Mouse (Mus musculus) heart, embryonic 16.5 days (tissue): ENCODE data around the gene Aldh8a1. TPM values are rescaled to one million over a fixed set of nuclear protein-coding genes. Genes with fewer than 3 reads are reported as not detected.

ENCODE experiments used
- ATAC-seq: fragments of 200-750 bp; cut with Nextera tagmentation; replicated peaks from 2 replicates; pipeline ENCODE4 v1.8.0; 2017; ENCODE audit warnings: moderate number of reproducible peaks; ENCODE audit not compliant: insufficient read depth, low FRiP score; ENCODE audit errors: extremely low read depth
- H3K27ac ChIP-seq: fragments of 300-500 bp; sonication (generic); 2 replicates; pipeline ENCODE4 v1.5.1; 2014; ENCODE audit warnings: mild to moderate bottlenecking, low read length, control low read depth, moderate library complexity
- H3K27me3 ChIP-seq: fragments of 300-500 bp; sonication (generic); 2 replicates; pipeline ENCODE4 v1.6.1; 2014; ENCODE audit warnings: low read length, mixed read lengths; ENCODE audit not compliant: control insufficient read depth, insufficient read depth
- H3K36me3 ChIP-seq: fragments of 300-500 bp; sonication (generic); 2 replicates; pipeline ENCODE4 v1.6.1; 2014; ENCODE audit not compliant: control insufficient read depth, insufficient read depth
- H3K4me1 ChIP-seq: fragments of 300-500 bp; sonication (generic); 2 replicates; pipeline ENCODE4 v1.6.1; 2014; ENCODE audit warnings: low read length, mixed read lengths; ENCODE audit not compliant: control insufficient read depth, insufficient read depth
- H3K4me2 ChIP-seq: fragments of 300-500 bp; sonication (generic); 2 replicates; pipeline ENCODE4 v1.6.1; 2014; ENCODE audit warnings: low read depth, mild to moderate bottlenecking, control low read depth, low read length
- H3K4me3 ChIP-seq: fragments of 300-500 bp; sonication (generic); 2 replicates; pipeline ENCODE4 v1.5.1; 2014; ENCODE audit warnings: mild to moderate bottlenecking, control low read depth, low read length
- H3K9ac ChIP-seq: fragments of 300-500 bp; sonication (generic); 2 replicates; pipeline ENCODE4 v1.6.1; 2014; ENCODE audit warnings: low read length, control low read depth
- H3K9me3 ChIP-seq: fragments of 300-500 bp; sonication (generic); replicated peaks from 2 replicates; pipeline ENCODE4 v1.6.1; 2016; ENCODE audit warnings: low read length; ENCODE audit not compliant: control insufficient read depth
- WGBS: fragments of 180-500 bp; shearing (Covaris S2); extraction: QIAGEN DNeasy Blood & Tissue Kit; methylation state at CpG from one replicate; pipeline ENCODE4 v1.1.7; 2014; 5-methylcytosine and 5-hydroxymethylcytosine counted together
- polyA plus RNA-seq: library from polyadenylated mRNA; unstranded; fragments of >200 nt; fragmentation: Nextera tagmentation; extraction: Ambion mirVana; gene quantifications from 2 replicates; pipeline ENCODE4 v1.2.1, GENCODE M21; 2015

Aldh8a1 gene
- polyA plus RNA-seq, 1 experiment from 2014 or later, result 0.05 TPM

DNA sequence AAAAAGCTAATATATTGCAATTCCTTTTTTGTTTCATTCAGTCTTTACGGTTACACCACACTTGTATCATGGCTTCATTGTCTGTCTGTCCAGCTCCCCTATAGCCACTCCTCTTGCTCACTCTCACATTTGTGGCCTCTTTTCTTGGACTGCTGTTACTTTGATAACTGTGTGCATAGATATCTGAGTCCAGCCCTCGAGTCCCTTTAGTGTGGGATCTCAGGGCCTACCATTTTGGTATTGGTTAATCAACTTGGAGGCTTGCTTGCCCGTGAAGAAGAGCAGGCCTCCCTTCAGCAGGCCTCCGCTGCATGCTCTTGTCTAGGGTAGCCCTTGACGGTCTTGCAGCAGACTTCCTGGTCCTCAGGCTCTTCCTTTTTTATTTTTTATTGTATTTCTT is 27.6 kb upstream of the Aldh8a1 start:
- H3K27me3 ChIP-seq, result no peaks in the 10 kb centered on the region
- H3K27ac ChIP-seq, result no peak overlapping the region
- no peak for ATAC-seq
- peaks cover 38% of the 10 kb centered on the region for H3K36me3 ChIP-seq
- H3K4me2 ChIP-seq, result no peak overlapping the region
- no peak overlapping the region for H3K9ac ChIP-seq
- no peaks in the 10 kb centered on the region for H3K4me1 ChIP-seq
- no peaks in the 10 kb centered on the region for H3K9me3 ChIP-seq
- H3K4me3 ChIP-seq, result no peak overlapping the region
- WGBS, result 90% methylated on average over 5 of the region's 5 CpGs

DNA sequence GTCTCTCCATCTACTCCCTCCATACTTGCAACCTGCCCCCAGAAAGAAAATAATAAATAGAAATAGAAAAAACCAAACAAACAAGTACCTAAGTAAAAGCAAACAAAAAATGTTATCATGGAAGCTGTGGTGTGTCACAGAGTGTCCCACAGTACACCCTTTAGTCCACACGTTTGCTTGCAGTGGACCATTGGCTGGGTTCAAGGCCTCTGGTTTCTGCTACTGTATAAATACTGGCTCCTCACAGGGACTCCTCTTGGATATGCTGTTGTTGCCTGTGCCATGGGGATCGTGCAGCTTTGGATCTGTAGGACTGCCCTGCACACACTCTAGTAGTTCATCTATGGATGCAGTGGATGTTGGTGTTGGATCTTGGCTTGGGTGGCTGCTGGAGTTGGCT is 27.1 kb upstream of the Aldh8a1 start:
- 94% methylated on average over 2 of the region's 2 CpGs for WGBS
- no peak for ATAC-seq
- Histone ChIP-seq H3K4me3 (no peak overlapping the region), H3K36me3 (peaks cover 42% of the 10 kb centered on the region), H3K27ac (no peak overlapping the region), H3K9me3 (no peaks in the 10 kb centered on the region), H3K27me3 (no peaks in the 10 kb centered on the region), H3K4me1 (no peaks in the 10 kb centered on the region), H3K9ac (no peak overlapping the region), H3K4me2 (no peak overlapping the region)

DNA sequence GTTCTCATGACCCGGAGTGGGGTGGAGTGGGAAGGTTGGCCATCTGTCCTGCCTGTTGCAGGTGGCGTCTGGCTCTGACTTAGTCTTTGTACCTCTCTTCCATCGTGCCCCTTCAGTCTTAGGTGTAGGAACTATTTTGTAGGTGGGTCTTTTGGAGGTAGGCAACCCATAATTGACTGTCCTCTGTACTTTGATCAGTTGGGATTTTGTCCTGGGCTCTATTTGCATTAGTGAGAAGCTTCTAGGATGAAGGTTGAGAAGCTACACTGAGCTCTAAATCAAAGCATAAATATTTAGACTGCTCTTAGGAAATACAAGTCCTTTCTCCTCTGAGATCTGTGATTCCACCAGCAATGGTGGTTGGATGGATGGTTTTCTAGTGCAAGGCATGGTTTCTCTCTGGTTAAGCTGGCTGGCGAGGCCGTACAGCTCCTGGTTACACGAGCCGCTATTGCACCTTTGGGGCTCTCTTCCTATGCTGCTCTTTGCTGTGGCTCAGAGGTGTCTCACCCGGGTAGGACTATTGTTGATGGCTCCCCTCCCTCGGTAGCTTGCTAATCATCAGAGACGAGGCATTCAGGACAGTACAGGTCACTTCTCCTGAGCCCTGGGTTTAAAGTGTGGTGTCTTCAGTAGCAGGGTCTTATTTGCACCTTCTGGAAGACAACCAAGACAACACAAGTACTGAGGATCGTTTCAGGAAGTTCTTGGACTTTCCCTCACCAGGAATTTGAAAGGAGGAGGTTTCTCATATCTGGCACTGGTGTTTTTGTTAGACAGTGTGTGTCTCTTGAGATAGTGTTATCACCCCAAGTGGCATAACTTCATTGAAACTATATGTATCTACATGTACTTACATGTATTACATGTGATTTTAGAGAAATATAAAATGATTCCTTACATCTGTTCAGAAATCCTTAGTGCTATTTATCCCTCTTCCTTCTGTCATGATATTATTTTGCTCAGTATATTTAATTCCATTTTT is 26.3 kb upstream of the Aldh8a1 start:
- no peaks in the 10 kb centered on the region for H3K27me3 ChIP-seq
- no peak for ATAC-seq
- H3K4me2 ChIP-seq, result no peak overlapping the region
- 85% methylated on average over 11 of the region's 11 CpGs for WGBS
- no peak overlapping the region for H3K9ac ChIP-seq
- no peak overlapping the region for H3K4me3 ChIP-seq
- H3K36me3 ChIP-seq, result peaks cover 34% of the 10 kb centered on the region
- no peaks in the 10 kb centered on the region for H3K4me1 ChIP-seq
- no peaks in the 10 kb centered on the region for H3K9me3 ChIP-seq
- H3K27ac ChIP-seq, result no peak overlapping the region

DNA sequence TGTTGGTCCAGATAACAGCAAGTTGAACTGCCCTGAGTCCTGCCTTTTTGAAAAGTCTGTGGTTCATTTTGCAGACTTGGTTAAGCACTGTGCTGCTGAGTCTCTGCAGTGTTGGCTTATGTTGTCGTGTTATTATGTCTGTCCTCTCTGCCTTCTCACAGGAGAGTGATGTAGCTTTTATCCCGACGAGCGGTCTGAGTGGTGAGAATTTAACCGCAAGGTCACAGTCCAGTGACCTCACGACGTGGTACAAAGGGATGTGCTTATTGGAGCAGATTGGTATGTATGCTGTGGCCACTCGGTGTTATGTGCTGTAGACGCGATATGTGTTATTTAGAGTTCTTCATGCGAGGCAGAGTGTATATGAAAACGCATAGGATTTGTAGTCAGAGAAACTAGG is 25.3 kb upstream of the Aldh8a1 start:
- no peak overlapping the region for H3K4me3 ChIP-seq
- no peak overlapping the region for H3K4me2 ChIP-seq
- H3K4me1 ChIP-seq, result no peaks in the 10 kb centered on the region
- H3K27me3 ChIP-seq, result no peaks in the 10 kb centered on the region
- ATAC-seq, result no peak
- H3K27ac ChIP-seq, result no peak overlapping the region
- H3K9me3 ChIP-seq, result no peaks in the 10 kb centered on the region
- 85% methylated on average over 12 of the region's 12 CpGs for WGBS
- no peak overlapping the region for H3K9ac ChIP-seq
- H3K36me3 ChIP-seq, result peaks cover 33% of the 10 kb centered on the region

DNA sequence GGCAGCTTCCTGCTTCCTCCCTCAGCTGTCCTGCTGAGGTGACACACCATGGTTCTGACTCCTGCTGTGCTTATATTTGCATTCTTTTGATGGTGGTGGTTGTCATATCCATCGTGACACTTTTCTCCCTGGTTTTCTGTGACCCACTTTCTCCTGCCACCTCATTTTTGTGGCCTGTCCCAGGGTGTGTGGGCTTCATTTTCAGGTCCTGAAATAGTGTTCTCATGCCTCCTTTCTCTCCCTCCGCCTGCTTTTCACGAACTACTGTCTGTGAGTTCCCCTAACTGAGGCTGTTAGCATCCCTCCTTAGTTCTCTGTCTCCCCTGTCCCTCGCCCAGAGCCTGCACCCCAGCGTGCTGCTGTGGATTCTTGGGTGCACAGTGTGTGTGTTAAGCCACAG is 23.2 kb upstream of the Aldh8a1 start:
- ATAC-seq, result no peak
- Histone ChIP-seq H3K4me3 (no peak overlapping the region), H3K9ac (no peak overlapping the region), H3K27ac (no peak overlapping the region), H3K9me3 (no peaks in the 10 kb centered on the region), H3K4me2 (no peak overlapping the region), H3K4me1 (no peaks in the 10 kb centered on the region), H3K36me3 (peaks cover 33% of the 10 kb centered on the region), H3K27me3 (no peaks in the 10 kb centered on the region)
- WGBS, result 65% methylated on average over 5 of the region's 5 CpGs

DNA sequence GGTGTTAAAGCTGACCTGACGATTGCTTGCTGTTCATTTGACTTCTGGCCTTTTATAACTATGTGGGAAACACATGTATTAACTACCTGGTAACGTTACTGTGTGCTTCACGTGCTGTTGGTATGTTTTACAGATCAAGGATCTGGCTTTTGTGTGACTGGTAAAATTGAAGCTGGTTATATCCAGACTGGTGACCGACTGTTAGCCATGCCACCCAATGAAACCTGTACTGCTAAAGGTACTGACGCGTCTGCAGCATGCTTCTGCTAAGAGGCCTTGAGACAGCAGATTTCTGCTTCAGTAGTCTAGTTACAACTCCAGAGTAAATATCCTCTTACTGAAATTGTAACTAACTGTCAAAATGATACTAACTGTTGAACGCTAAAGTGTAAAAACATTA is 22.6 kb upstream of the Aldh8a1 start:
- H3K9ac ChIP-seq, result no peak overlapping the region
- no peaks in the 10 kb centered on the region for H3K9me3 ChIP-seq
- H3K27me3 ChIP-seq, result no peaks in the 10 kb centered on the region
- H3K4me3 ChIP-seq, result no peak overlapping the region
- no peak overlapping the region for H3K27ac ChIP-seq
- no peak for ATAC-seq
- WGBS, result 91% methylated on average over 7 of the region's 7 CpGs
- no peaks in the 10 kb centered on the region for H3K4me1 ChIP-seq
- H3K4me2 ChIP-seq, result no peak overlapping the region
- peaks cover 36% of the 10 kb centered on the region for H3K36me3 ChIP-seq

DNA sequence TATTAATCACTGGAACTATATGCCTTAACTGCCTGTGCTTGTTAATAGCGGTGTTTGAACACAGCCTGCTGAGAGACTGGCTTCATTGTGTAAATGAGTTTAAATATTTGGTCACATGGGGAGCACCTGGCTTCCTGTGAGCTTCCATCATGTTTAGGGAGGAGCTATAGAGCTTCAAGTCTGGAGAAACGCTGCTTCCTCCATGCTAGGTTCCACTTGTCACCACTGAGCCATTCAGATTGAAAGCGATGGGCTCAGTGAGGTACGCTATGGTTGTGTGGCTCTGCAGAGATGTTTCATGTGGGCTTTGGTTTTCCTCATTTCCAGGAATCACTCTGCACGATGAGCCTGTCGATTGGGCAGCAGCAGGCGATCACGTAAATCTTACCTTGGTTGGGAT is 19.1 kb upstream of the Aldh8a1 start:
- Histone ChIP-seq H3K4me2 (no peak overlapping the region), H3K4me1 (no peaks in the 10 kb centered on the region), H3K27ac (no peak overlapping the region), H3K9ac (no peak overlapping the region), H3K27me3 (no peaks in the 10 kb centered on the region), H3K4me3 (no peak overlapping the region), H3K9me3 (no peaks in the 10 kb centered on the region), H3K36me3 (peaks cover 18% of the 10 kb centered on the region)
- WGBS, result 86% methylated on average over 8 of the region's 8 CpGs
- no peak for ATAC-seq

DNA sequence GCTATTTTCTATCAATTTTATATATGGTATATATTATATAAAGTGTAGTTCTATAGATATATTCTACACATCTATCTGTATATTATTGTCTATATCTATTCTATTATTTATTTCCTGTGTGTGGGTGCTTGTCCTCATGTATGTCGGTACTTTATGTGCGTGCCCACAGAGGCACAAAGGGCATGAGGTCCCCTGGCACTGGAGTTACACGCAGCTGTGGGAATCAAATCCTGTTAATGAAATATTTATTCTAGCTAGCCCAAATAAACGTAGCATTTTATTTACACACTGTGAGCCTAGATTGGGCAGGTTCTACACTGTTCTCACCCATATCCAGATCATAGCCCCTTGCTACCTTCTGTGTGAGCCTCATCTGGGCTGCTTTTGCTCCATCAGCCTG is 18.0 kb upstream of the Aldh8a1 start:
- H3K36me3 ChIP-seq, result peaks cover 18% of the 10 kb centered on the region; the same call in 1 of the 2 replicates
- ATAC-seq, result no peak
- no peaks in the 10 kb centered on the region for H3K4me1 ChIP-seq
- H3K4me3 ChIP-seq, result no peak overlapping the region
- no peak overlapping the region for H3K9ac ChIP-seq
- H3K4me2 ChIP-seq, result no peak overlapping the region
- no peaks in the 10 kb centered on the region for H3K9me3 ChIP-seq
- WGBS, result 90% methylated on average over 4 of the region's 4 CpGs
- H3K27ac ChIP-seq, result no peak overlapping the region
- H3K27me3 ChIP-seq, result no peaks in the 10 kb centered on the region

DNA sequence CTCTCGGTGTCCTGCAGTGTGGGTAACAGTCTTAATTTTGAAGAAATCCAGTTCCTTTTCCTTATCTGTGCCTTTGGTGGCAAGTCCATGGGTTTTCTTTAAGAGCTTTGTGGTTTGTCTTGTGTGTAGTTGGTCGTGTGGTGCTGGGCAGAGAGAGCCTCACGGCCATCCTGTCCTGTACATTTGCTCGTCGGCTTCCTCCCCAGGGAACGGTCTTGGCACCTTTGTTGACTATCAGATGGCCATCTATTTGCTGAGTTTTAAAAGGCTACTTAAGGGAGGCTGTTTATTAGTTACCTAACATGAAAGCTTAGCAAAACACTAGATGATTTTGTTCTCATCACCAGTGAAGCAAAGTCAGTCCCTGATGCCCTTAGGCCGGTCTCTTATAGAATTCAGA is 15.2 kb upstream of the Aldh8a1 start:
- no peak overlapping the region for H3K27ac ChIP-seq
- peaks cover 19% of the 10 kb centered on the region for H3K36me3 ChIP-seq
- H3K4me1 ChIP-seq, result no peaks in the 10 kb centered on the region
- no peak overlapping the region for H3K9ac ChIP-seq
- H3K9me3 ChIP-seq, result no peaks in the 10 kb centered on the region
- WGBS, result 64% methylated on average over 7 of the region's 7 CpGs
- H3K27me3 ChIP-seq, result no peaks in the 10 kb centered on the region
- no peak overlapping the region for H3K4me2 ChIP-seq
- H3K4me3 ChIP-seq, result no peak overlapping the region
- ATAC-seq, result no peak
